Mouse (Mus musculus) ES-Bruce4 (cell line): ENCODE results near the gene Dyx1c1.

Source experiments
- EP300 ChIP-seq: IDR thresholded peaks from 2 replicates; pipeline ENCODE4 v1.6.1; 2011; ENCODE audit warnings: low read depth, low read length; ENCODE audit not compliant: insufficient read depth
- POLR2A ChIP-seq: IDR thresholded peaks from one replicate; pipeline ENCODE4 v1.8.1; 2011; ENCODE audit warnings: low read length; ENCODE audit not compliant: insufficient read depth

- TF ChIP-seq EP300, result no peak
- TF ChIP-seq POLR2A, result no peak
Measured at GRCm38 (mm10) chr9:72955546-72955945, 3.0 kb upstream of the Dyx1c1 start.
